Mouse (Mus musculus) forebrain, postnatal 0 days (tissue): ENCODE measurements around the gene Ndufa5. TPM values are rescaled to one million over a fixed set of nuclear protein-coding genes. Genes with fewer than 3 reads are reported as not detected.
A peak's percentile ranks its signal among the peaks of the same experiment; 100 is the strongest.

ENCODE experiments used
- ATAC-seq: fragments of 200-750 bp; cut with Nextera tagmentation; 2 replicates; pipeline ENCODE4 v1.8.0; 2017; ENCODE audit warnings: mild to moderate bottlenecking, moderate library complexity
- DNase-seq: peaks from one replicate; pipeline ENCODE4 v3.0.0-alpha.2; 2015
- H3K27ac ChIP-seq: fragments of 300-500 bp; sonication (generic); 2 replicates; pipeline ENCODE4 v1.5.1; 2014; ENCODE audit warnings: low read depth, mild to moderate bottlenecking, antibody characterized with exemption, low read length, moderate library complexity, mixed read lengths
- H3K27me3 ChIP-seq: fragments of 300-500 bp; sonication (generic); 2 replicates; pipeline ENCODE4 v1.6.1; 2014; ENCODE audit warnings: mild to moderate bottlenecking, low read length, mixed read lengths; ENCODE audit not compliant: insufficient read depth
- H3K36me3 ChIP-seq: fragments of 300-500 bp; sonication (generic); 2 replicates; pipeline ENCODE4 v1.6.1; 2014; ENCODE audit warnings: mild to moderate bottlenecking, moderate library complexity; ENCODE audit not compliant: insufficient read depth
- H3K4me1 ChIP-seq: fragments of 300-500 bp; sonication (generic); 2 replicates; pipeline ENCODE4 v1.6.1; 2014; ENCODE audit warnings: antibody characterized with exemption; ENCODE audit not compliant: insufficient read depth
- H3K4me2 ChIP-seq: fragments of 300-500 bp; sonication (generic); 2 replicates; pipeline ENCODE4 v1.6.1; 2014; ENCODE audit warnings: low read depth, mild to moderate bottlenecking, moderate library complexity
- H3K4me3 ChIP-seq: fragments of 300-500 bp; sonication (generic); 2 replicates; pipeline ENCODE4 v1.5.1; 2014; ENCODE audit warnings: low read depth, low read length, mixed read lengths
- H3K9ac ChIP-seq: fragments of 300-500 bp; sonication (generic); 2 replicates; pipeline ENCODE4 v1.6.1; 2014; ENCODE audit warnings: mild to moderate bottlenecking
- H3K9me3 ChIP-seq: fragments of 300-500 bp; sonication (generic); 2 replicates; pipeline ENCODE4 v1.6.1; 2016; ENCODE audit warnings: low read length
- CTCF ChIP-seq: sonication (generic); IDR thresholded peaks from 2 replicates; pipeline ENCODE4 v1.5.1; 2016; ENCODE audit warnings: antibody characterized with exemption, control low read depth, low read depth
- WGBS: fragments of 180-500 bp; shearing (Covaris S2); extraction: QIAGEN DNeasy Blood & Tissue Kit; methylation state at CpG from one replicate; pipeline ENCODE4 v1.1.7; 2014; 5-methylcytosine and 5-hydroxymethylcytosine counted together
- polyA plus RNA-seq: library from polyadenylated mRNA; unstranded; fragments of >200 nt; fragmentation: Nextera tagmentation; extraction: Ambion mirVana; gene quantifications from 2 replicates; pipeline ENCODE4 v1.2.1, GENCODE M21; 2015
- total RNA-seq: library from RNA; depleted of rRNA; stranded (reverse); fragments of >200 nt; gene quantifications from 2 replicates; pipeline ENCODE4 v1.2.3, GENCODE M21; 2014; rRNA removed

Ndufa5 gene
- total and polyA plus RNA-seq, 2 experiments from 2014 or later: 54.9 to 469 TPM

DNA sequence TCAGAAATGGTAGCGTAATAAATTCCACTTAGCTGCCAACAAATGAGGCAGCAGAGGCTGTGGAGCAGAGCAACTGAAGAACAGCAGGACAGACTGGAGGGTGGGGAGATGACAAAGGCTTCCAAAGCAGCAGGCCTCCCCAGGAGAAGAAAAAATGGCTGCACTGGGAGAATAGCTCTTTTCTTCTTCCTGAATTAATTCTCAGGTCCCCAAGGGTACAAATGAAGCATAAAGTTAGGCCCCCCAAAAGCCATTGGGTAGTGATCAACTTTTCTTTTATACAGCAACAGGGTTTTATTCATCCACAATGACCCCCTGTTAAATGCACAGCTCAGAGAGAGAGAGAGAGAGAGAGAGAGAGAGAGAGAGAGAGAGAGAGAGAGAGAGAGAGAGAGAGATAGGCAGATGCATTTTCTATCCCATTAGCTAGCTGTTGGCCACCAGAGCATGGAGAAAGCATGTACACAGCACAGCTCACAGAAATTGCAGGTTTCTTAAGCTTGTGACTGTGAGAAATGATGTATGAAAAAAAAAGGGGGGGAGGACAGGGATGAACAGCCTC lies 57.2 kb downstream of the Ndufa5 start:
- peak; percentile 75 for ATAC-seq
- DNase-seq: no peak
- WGBS: 14% methylated on average over 1 of the region's 1 CpGs

DNA sequence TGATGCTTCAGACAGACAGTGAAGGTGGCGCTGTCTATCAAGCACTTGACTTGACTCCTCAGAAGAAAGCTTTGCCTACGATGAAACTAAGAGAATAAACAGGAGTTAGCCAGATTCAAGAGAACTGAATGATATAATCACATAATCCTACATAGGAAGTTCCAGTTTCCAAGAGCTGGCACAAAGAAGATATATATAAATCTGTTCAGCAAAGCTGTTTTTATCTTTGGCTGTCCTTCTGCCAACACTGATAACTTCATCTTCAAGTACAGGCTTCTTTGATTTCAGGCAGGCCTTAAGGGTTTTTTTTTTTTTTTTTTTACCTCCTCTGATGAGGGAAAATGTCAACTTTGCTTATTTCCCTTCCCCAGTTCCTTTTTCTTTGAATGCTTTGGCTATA lies 57.7 kb downstream of the Ndufa5 start:
- WGBS: 46% methylated on average over 2 of the region's 2 CpGs
- Histone ChIP-seq H3K27me3 (no peaks in the 10 kb centered on the region), H3K4me1 (no peaks in the 10 kb centered on the region), H3K9ac (no peak overlapping the region), H3K36me3 (no peaks in the 10 kb centered on the region), H3K4me3 (no peak overlapping the region), H3K9me3 (no peaks in the 10 kb centered on the region), H3K27ac (peak overlapping the region; percentile 57; the same call in 1 of the 2 replicates), H3K4me2 (no peak overlapping the region)
- DNase-seq: peak; percentile 53
- TF ChIP-seq CTCF: no peak
- ATAC-seq: peak; percentile 84

More for the DNA sequence above, 57.2 kb downstream of the Ndufa5 start:
- Histone ChIP-seq H3K36me3 (no peaks in the 10 kb centered on the region), H3K4me3 (no peak overlapping the region), H3K9ac (no peak overlapping the region), H3K4me2 (no peak overlapping the region), H3K4me1 (no peaks in the 10 kb centered on the region), H3K9me3 (no peaks in the 10 kb centered on the region), H3K27me3 (no peaks in the 10 kb centered on the region), H3K27ac (peak overlapping the region; percentile 57; the same call in 1 of the 2 replicates)
- TF ChIP-seq CTCF: no peak

Other genes starting within 250 kb of the Ndufa5 start
- gene Iqub, start 12.9 kb downstream of the Ndufa5 start, total RNA-seq: 1.5 and 1.6 TPM in 2 replicates
- gene Iqub, start 12.9 kb downstream of the Ndufa5 start, polyA plus RNA-seq: 1.3 and 1.5 TPM in 2 replicates
- not detected in 2 replicates for gene Asb15, start 131 bp upstream of the Ndufa5 start, total RNA-seq
- gene Asb15, start 131 bp upstream of the Ndufa5 start, polyA plus RNA-seq: 0.05 TPM in 1 of 2 replicates, not detected in the other
- 0.23 TPM in 1 of 2 replicates, not detected in the other for gene Lmod2, start 69.7 kb upstream of the Ndufa5 start, total RNA-seq
- not detected in 2 replicates for gene Lmod2, start 69.7 kb upstream of the Ndufa5 start, polyA plus RNA-seq
- gene Wasl, start 137.0 kb upstream of the Ndufa5 start, total RNA-seq: 15.9 and 26.2 TPM in 2 replicates
- gene Wasl, start 137.0 kb upstream of the Ndufa5 start, polyA plus RNA-seq: 49.9 and 59.5 TPM in 2 replicates
- not detected in 2 replicates for gene Hyal6, start 205.2 kb upstream of the Ndufa5 start, total RNA-seq
- not detected in 2 replicates for gene Hyal6, start 205.2 kb upstream of the Ndufa5 start, polyA plus RNA-seq
- gene Hyal4, start 220.3 kb upstream of the Ndufa5 start, total RNA-seq: not detected in 2 replicates
- gene Hyal4, start 220.3 kb upstream of the Ndufa5 start, polyA plus RNA-seq: not detected in 2 replicates